Mouse (Mus musculus) left cerebral cortex, postnatal 10 days (tissue): ENCODE results near the gene Slc9a9. TPM values are rescaled to one million over a fixed set of nuclear protein-coding genes. Genes with fewer than 3 reads are reported as not detected.

Experiments
- DNase-seq, 2 experiments: peaks; one replicate each; pipeline ENCODE4 v3.0.0; 2021 to 2022; ENCODE audit warnings: low spot score in 2 of 2, mixed read lengths in 1 of 2; ENCODE audit errors: extremely low spot score in 1 of 2
- intact Hi-C: fragments of 180-260 bp; cut with DNase I; formaldehyde crosslinking; loops from one replicate; pipeline ENCODE4 v1.15.1; 2025
- total RNA-seq, 2 experiments: library from RNA; stranded (reverse); gene quantifications; 2 replicates each; pipeline ENCODE4 v1.2.3; 2021

The Slc9a9 gene
- total RNA-seq, 2 experiments from 2014 or later, result 13.8 to 15.5 TPM

DNA sequence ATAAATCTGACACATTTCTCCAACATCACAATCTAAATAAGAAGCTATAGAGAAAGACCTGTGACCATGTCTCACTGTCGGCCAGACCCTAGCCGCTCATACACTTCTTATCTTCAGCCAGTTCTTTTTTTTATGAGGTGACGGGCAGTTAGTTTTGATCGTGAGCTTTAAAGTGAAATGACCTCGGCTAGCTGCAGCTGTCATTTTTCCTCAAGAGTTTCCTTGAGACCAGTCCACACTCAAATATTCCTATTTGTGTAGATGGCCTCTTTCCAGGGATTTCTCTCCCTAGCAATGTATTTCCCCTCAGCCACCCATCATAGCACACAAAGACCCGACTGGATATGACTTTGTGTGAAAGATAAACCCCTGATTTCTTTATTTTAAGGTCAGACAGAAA lies 521.7 kb downstream of the Slc9a9 start:
- intact Hi-C loops, result no loop called here
- DNase-seq, result no peak

DNA sequence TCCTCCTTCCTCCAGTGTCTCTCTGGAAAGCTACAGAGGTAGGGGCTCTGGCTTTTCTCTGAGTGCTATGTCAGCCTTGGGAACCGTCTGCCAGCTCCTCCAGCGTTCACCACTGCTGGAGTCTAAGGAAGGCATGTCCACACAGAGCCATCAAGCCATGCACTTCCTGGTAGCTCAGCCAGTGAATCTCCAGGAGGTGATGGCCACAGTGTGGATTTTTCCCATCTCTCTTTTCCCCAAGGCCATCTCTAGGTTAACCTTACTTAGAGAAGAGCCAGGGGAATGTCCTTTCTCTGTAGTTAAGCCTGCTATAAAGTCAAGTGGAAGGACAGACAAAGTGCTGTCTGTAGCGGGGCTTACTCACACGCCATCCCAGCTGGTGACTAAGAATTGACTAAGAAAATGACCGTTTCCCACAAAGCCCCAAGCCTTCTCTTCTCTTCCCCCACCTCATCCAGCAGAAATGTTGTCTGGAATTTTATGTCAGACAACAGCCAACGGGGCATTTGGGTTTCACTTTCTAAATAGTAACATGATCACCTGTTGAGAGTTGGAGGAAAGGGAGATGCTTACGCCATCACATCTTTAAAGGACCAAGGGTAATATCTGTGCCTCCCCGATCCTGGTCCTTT lies 523.3 kb downstream of the Slc9a9 start:
- DNase-seq, result no peak
- intact Hi-C loops, result no loop called here

DNA sequence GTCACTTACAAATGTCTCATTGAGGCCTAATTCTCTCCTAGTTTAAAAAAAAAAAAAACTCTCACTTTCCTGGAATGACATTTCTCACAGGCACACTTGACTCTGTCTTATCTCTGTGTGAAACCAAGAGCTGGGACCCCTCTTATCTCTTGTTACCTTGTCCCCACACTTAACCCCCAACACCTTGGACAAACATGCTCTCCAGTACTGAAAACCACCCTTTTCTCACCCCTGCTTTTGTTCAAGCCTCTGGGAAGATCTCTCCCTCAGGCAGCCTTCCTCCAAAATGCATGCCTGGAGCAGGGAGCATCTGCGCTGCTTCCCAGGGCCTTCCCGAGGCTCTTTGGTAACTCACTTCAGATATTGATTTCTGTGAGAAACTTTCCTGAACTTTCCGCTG lies 524.0 kb downstream of the Slc9a9 start:
- intact Hi-C loops, result no loop called here
- no peak for DNase-seq

- intact Hi-C loops, result no loop called here
- peak in 1 of 2 experiments; percentile 74 for DNase-seq
These were observed 524.4 kb downstream of the Slc9a9 start for GRCm38 (mm10) chr9:95194158-95194557.

GRCm38 (mm10) chr9:95207661-95208060 lies 538.0 kb downstream of the Slc9a9 start:
- no peak for DNase-seq
- intact Hi-C loops, result no loop called here

GRCm38 (mm10) chr9:95208681-95209080 lies 539.0 kb downstream of the Slc9a9 start:
- intact Hi-C loops, result no loop called here
- no peak for DNase-seq

DNA sequence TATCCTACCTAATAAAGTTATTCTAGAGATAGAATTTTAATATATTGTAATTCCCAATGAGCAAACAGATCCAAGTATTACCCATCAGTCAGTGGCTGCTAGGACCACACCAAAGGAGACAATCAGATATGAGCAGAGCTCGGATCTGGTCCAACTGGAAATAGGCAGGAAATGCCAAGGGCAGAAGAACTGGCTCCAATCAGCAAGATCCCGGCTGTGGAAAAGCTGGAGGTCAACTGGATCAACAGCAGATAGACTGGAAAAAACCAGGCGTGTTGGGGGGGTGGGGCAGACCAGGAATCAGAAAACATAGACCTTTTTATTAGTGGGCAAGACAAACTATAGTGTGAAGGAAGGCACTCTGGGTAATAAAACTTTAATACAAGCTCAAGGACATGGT lies 550.3 kb downstream of the Slc9a9 start:
- DNase-seq, result no peak
- intact Hi-C loops, result no loop called here

DNA sequence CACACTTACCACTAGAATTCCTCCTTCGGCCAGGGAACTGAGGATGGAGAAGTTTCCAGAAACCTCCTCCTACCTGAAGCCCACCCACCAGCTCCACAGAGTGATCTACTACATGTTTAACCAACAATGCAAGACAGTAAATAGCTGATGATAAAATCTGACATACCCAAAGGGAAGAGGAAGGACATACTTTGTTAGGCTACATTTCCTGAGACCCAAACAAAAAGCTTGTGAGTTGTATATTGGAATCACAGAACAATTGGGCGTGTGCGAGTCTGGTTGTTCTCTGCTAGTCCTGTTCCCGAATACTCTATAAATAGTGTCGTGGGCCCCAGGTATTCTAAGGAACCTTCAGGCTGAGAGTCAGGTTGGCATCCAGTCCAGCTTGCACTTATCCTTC lies 551.6 kb downstream of the Slc9a9 start:
- DNase-seq, result no peak
- intact Hi-C loops, result no loop called here

DNA sequence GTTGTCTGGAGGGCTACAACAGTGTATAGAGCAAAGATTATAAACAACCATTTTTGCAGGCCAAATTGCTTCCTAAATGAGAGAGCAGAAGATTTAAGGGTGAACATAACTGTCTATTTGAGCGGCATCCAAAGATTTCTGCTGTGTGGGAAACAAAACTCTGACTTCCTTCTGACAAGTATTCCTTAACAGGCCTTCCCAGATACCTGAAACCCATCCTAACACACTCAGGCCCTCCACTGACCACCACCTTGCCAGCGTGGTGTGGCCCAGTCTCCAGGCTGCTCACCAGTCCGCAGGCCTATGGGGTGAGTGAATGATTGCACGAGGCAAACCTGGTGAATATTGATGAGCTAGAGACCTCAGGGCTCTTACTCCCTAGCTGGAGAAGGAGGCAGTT lies 557.3 kb downstream of the Slc9a9 start:
- no peak for DNase-seq
- intact Hi-C loops, result no loop called here

- no peak for DNase-seq
- intact Hi-C loops, result no loop called here
These were observed 558.4 kb downstream of the Slc9a9 start for GRCm38 (mm10) chr9:95228123-95228522.

DNA sequence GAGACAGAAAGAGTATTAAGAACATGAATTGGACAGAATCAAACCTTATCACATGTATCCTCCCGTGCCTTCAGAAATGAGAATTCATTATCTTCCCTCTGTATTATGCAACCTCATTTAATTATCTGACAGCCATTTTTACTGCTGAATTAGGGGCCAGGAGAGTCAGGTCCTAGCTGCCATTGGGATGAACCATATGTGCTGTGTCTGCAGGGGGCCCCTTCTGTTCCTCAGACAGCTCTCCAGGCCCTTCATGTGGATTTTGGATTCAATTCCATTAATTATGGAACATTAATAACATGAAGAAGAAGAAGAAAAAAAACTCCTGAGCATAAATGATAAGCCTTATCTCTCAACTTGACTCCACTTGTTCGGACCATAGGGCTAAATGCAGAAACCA lies 559.4 kb downstream of the Slc9a9 start:
- intact Hi-C loops, result no loop called here
- DNase-seq, result no peak

- DNase-seq, result no peak
- intact Hi-C loops, result no loop called here
These were observed 570.2 kb downstream of the Slc9a9 start for GRCm38 (mm10) chr9:95239900-95240299.

GRCm38 (mm10) chr9:95242628-95243195 lies 573.0 kb downstream of the Slc9a9 start:
- no peak for DNase-seq
- intact Hi-C loops, result no loop called here

GRCm38 (mm10) chr9:95254162-95254561 lies 584.5 kb downstream of the Slc9a9 start:
- intact Hi-C loops, result no loop called here

DNA sequence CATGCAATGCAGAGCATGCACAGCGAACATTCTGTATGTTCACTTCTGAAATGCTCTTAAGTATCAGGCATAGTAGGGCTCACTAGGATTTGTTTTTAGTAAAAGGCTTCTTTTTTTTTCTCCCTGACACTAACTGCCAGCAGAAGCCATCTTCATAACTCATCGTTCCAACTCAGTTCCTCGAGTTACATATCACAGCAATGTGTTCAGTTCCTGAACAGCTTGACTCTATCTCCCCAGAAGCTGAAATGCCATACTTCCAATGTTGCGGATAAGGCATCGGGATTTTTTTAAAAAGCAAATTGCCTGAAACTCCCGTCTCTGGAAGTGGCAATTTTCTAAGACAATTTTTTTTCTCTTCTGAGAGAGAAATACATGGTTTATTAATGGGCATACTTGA lies 586.1 kb downstream of the Slc9a9 start:
- intact Hi-C loops, result no loop called here
- no peak for DNase-seq

More at GRCm38 (mm10) chr9:95254162-95254561, 584.5 kb downstream of the Slc9a9 start:
- no peak for DNase-seq

GRCm38 (mm10) chr9:95256680-95257316 lies 587.1 kb downstream of the Slc9a9 start:
- no peak for DNase-seq
- intact Hi-C loops, result no loop called here

DNA sequence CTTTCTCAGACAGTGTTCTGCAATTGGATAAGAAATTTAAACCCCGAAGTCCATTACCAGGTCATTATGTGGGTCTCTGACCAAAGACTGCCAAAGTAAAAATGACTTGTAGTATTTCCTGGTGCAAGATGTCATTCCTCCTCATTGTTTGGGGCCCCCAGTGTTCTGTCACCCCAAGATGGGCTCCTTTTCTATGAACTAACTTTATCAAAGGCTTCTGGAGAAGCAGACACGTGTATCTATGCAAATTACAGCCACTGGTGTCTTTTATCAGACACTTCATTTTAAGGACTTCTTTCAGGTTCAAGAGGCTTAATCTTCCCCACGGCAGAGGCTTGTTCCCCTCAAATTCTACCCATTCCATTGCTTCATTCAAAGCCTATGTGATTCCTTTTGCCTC lies 593.1 kb downstream of the Slc9a9 start:
- intact Hi-C loops, result no loop called here
- DNase-seq, result no peak

DNA sequence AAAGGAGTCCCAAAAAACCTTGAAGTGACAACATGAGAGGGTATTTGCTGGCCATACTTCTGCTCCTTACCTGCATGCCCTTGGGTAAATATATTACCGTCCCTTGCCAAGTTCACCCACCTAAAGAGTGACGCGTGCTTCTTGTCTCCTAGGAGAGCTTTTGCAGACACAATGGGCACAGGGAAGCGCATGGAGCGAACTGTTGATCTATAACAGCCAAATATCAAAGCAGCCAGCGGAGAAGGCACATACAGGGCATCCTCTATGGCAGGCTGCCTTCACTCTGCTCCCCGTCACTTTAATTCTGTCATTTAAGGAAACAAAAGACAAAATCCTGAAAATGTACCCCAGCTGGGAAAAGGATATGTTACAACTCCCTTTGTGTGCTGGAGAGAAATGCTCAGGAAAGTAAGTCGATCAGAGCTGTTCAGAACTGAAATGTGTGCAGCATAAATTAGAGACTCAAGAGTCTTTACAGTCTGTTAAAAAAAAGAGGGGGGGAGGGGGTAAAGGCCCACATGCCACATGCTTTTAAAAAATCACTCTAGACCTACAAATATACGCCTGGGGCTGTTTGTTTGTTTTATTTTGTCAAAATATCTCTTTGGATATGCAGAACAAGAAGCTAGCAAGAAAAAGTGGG lies 594.3 kb downstream of the Slc9a9 start:
- no peak for DNase-seq
- intact Hi-C loops, result no loop called here

GRCm38 (mm10) chr9:95266179-95266578 lies 596.5 kb downstream of the Slc9a9 start:
- intact Hi-C loops, result no loop called here
- DNase-seq, result no peak

- intact Hi-C loops, result no loop called here
- DNase-seq, result no peak
These were observed 597.2 kb downstream of the Slc9a9 start for GRCm38 (mm10) chr9:95266924-95267323.
